Mouse (Mus musculus) c-Kit-positive CD71-negative TER-119-negative erythroid progenitor cells, embryonic 14.5 days (primary cell): ENCODE data around the gene Eef1a2.

Experiments used
- DNase-seq: peaks from one replicate; pipeline ENCODE4 v3.0.0-alpha.2; 2013; ENCODE audit warnings: low read depth

Gene Eef1a2

DNA sequence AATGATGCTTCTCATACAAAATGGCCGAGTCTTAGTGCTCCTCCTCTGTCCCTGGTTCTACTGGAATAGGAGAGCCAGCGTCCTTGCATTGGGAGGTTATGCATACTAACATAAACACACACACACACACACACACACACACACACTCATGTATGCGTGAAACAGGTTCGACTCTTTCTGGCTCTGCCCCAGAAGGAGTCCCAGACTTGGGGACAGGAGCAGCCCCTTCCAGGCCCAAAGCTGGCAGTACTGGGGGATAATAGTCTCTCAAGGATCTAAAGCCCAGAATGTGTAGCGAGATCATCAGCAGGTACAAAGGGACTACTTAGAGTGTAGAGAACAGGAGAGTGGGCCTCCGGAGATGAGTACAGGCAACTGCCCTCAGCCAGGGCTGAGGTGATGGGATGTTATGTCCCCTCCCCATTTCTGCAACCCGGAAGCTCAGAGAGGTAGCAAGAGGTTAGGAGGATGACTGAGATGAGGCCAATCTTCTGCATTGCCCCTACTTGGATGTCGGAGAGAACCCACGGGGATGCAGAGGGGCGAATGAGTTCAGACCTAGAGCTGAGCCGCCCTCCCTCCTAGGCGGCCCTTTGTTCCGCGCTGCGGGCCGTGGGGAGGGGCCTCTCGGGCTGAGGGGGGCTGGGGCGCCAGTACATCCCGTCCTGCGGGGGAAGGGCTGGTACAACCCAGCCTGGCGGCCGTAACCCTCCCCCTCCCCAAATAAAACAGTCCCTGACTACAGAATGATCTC is 22.8 kb downstream of the Eef1a2 start:
- no peak for DNase-seq

DNA sequence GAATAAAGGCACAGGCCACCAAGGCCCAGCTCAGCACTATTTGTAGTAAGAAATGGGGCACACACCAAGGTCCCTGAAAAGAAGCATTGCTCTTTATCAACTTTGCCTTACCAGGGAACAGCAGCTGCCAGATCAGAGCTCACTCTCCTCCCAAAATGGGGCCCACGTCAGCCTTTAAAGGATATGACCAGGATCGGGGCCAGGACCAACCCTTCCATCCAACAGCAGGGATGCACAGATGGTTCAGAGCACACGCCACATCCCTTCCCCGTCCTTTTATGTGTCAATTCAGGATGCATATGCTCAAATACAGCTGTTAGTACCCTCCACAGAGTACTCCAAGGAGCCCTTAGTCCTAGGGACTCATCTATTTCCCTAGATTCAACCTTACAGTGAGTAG is 26.6 kb downstream of the Eef1a2 start:
- no peak for DNase-seq

DNA sequence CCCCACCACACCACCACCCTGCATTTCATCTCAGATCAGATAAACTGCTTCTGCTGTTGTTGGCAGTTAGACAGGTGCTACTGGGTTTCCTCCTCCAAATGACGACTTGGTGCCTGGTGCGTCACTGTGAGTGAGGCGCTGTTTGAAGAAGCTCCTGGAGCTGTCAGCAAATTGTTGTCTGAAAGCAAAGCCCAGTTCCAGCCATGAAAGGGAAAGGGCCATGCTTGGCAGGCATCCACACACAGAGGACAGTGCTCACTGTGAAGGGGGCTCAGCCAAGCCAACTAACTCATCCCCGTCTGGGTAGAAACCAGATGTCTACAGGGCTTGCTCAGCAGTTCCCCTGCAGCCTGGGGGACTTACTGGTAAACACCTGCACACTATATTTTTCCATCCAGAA is 27.9 kb downstream of the Eef1a2 start:
- no peak for DNase-seq

DNA sequence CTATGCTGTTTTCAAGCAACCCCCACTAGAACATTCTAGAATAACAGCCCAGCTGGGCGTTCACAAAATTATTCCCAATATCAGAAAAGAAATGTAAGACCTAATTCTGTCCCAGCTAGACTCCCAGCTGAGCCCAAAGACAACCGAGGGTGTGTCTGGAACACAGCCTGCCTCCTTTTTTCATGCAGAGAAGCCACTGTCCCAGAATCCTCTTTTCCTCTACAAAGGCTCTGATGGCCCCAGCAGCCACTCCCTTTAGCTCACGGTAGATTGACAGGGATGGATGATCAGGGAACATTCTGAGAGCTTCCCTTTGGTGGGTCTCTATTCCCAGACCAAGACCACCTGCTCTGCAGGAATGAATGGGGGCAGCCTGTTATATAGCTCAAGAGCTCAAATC is 29.0 kb downstream of the Eef1a2 start:
- DNase-seq: no peak

DNA sequence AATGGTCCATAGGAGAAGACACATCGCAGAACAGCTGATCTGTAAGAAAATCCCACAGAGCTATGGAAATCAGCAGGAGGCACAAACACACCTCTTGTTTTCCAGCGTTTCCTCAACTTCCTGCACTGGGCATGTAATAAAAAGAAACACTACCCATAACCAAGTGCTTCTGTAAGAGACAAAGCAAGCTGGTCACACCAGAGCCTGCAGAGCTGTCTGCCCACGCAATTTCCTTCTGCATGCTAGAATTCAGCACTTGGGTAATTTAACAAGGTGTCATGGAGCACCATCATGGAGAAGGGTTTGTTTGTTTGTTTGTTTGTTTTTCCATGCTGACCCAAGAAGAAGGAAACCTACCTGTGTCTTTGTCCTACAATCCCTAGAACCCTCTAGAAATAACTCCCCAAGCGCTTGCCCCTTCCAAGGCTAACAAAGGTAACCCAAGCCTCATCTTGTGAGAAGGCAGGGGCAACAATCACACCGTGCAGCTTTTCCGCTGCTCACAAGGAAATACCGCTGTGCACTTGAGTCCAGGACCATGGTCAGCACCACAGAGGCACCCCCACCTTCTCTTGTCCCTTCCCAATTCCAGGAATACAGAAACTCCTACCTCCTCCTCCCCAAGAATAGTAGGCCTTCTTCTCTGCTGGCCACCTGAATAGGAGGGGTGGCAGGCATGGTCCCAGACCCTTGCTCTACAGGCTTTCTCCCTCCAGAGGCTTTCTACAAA is 30.9 kb downstream of the Eef1a2 start:
- no peak for DNase-seq

DNA sequence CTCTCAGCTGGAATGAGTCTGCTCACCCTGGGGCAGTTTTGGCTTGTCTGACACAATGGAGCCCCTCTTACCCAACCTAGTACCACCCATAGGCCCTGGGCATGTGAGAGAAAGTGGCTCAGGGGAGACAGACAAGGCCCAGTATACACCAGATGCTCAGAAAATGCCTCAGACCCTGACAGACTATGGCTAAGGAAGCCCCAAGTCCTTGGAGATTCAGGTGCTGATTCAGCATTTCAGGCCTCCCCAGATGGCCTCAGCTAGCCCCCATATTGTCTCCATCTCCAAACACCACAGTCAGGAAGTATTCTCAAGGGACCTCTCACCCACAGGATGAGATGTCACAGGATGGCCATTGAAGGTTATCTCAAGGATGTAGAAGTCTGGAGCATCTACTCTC is 34.2 kb downstream of the Eef1a2 start:
- no peak for DNase-seq

DNA sequence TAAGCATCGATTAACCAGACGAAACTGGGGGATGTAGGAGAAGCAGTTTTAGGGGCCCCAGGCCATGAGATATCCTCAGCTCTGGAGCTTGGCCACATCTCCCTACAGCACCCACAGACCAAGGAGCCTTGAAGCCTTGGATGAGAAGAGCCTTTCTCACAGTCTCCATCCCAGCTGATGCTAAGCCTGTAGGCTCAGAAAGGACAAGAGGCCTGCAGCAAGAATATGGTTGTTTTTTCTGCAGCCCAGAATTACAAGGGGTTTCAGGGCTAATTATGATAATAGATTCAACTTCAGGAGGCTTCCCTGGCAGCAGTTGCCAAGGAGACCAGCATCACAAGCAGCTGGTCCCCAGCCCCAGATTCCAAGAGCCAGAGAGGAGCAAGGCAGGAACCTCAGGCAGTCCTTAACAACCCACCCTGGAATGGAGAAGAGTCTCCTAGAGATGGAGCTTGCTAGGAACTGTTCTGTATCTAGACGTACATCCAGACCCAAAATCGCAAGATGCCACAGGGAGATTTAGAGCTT is 35.8 kb downstream of the Eef1a2 start:
- no peak for DNase-seq

DNA sequence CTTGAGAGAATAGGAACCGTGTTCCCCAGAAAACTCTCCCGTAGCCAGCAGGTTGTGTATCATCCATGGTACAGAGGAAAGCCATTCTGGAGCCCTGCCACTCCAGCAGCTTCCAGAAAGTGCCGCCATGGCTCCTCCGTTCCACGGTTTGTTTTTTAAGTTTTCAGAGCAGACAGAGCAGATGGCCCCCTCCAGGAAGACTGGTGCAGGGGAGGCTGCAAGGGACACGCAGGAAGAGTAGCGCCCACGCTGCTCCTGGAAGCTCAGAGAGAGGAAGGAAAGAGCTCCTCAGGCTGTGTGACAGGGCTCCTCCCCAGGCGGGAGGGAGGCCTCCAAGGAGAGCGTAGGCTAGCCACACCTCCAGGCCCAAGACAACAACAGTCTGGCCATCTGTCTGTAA is 36.9 kb downstream of the Eef1a2 start:
- DNase-seq: no peak

DNA sequence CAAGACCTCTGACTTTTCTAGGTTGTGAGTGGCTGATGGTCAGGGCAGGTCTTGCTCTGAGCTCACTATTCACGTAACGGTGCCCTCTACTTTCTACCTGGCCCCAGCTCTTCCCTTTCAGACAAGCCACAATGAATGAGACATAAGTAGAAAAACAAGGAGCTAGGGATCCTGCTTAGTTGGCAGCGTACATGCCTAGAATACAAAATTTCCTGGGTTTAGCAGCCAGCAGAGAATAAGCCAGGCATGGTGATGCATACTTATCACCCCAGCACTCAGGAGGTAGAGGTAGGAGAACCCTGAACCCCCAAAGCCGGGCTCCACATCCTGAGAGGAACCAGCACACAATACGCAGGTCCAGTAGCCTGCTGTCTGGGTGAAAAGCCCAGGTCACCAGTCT is 40.4 kb downstream of the Eef1a2 start:
- no peak for DNase-seq

DNA sequence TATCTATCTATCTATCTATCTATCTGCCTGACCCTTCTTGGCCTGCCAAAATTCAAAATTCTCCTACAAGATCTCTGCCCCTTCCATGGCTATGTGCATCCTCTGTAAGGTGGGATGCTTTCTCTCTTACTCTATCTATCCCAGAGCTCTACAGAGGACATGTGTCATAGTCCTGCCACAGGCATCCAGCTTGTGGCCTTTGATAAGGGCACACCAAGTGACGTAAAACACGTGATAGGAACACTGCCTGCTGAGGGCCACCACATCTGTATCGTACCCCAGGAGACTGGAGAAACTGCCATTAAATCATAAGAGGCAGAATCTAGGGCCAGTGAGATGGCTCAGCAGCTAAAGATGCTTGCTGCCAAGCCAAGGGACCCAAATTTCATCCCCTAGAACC is 41.4 kb downstream of the Eef1a2 start:
- no peak for DNase-seq

DNA sequence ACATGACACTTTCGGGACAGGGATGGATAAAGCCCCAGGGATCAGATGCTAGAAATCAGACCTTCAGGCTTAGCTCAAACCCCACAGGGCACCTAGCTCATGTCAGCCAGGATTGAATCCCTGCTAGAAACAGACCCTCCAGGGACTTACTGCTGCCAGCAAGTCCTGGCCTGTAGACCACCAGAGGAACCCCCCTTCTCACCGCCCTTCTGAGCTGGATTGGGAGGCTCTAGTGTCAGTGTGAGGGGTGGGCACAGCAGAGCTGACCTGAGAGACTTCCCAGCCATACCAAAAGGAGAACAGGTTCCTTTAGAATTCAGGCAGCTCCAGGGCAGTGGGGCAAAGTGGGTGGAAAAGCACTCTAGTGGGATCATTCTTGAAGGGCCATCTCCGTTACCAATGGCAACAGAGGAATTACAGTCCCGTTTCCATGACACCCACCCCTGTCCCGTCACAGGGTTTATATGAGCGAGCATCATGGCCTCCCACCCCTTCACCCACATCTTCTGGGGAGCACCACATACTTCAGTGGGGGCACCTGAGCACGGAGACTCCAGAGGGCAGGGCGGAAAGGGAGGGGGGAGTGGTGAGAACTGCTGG is 43.0 kb downstream of the Eef1a2 start:
- DNase-seq: no peak

DNA sequence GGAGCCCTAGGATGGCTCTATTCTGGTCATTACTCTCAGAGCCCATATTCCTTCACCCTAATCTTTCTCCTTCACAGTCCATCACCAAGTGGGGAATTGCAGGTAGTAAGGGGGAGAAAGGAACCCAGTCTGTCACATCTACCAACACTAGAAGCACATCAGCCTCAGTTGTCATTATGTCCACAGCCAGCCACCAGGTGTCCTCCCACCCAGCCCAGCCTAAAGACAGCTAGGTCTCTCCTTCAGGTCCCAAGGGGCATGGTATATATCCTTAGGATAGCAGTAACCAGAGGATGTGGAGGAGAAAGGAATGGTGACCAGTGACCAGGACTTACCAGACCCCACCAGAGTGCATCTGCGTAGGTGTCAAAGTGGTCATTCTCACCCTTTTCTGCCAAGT is 45.1 kb downstream of the Eef1a2 start:
- no peak for DNase-seq

DNA sequence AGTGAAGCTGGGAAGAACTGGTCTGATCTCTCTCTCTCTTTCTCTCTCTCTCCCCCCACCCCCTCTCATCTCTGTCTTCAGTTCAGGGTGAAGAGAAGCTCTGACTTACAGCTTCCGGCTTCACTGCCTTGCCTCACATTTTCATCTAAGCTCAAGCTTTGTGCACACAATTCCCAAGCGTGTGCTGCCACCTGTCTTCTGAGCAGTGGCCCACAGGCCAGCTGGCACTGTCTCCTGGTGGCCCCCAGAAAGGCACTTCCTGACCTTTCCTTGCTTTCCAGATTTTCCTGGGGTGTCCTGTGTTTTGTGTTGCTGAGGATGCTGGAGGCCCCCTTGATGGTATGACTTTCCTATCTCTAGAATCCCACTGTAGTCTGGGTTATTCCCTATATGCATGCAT is 52.7 kb downstream of the Eef1a2 start:
- DNase-seq: no peak

DNA sequence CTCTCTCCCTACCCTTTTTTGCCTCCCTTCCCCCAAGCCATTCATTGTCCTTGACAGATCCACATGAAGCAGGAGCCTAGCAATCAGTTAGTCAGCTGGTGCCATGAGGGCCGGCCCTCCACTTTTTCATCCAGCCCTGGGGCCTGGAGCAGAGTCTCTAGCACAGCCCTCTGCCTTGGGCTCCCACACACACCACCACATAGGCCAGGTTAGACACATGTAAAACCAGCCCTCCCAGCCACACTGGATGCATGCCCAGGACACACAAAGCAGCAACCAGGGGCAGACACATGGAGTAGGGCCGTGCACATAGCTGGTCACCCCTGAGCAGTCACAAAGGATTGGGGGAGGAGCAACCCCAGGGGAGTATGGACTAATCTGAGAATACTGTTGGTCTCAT is 54.7 kb downstream of the Eef1a2 start:
- DNase-seq: no peak

DNA sequence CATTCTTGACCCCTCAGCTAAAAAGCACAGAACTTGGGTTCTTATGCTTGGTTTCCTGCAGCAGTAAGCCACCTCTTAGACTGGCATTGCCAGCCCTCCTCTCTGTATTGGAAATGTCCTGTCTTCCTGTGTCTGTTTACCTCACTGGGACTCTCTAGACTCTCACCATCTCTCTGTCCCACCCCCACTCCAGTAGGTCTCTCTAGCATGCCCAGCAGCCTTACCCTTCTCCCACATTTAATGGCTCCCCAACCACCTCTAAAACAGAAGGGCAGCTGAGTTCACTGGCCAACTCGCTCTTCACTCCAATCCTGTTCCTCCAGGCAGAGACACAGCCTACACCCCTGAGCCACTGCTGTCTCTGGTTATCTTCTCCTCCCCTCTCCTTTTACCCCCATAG is 55.2 kb downstream of the Eef1a2 start:
- DNase-seq: no peak

DNA sequence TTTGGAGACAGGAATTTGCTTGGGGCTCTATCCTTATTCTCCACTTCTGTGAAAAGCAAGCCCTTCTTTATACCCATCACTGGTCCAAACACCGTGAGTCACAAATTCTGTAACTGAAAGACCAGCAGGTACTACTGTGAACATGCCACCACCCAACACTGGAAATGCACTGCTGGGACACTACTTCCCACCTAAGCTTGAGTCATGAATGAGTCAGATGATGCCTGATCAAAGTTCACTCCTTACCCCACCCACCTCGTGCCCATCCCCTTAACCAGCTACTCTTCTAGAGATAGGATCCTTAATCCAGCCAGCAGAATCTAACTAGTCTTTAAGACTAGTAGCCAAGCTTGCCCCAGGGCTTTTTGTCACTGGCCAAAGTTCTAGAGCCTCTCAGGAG is 56.7 kb downstream of the Eef1a2 start:
- DNase-seq: no peak
